Mouse (Mus musculus) yolk sac, embryonic 10.5 days (tissue): ENCODE measurements around the gene Nkx2-4.
A peak's percentile ranks its signal among the peaks of the same experiment; 100 is the strongest.

Source experiments
- DNase-seq: peaks from one replicate; pipeline ENCODE4 v3.0.0-alpha.2; 2017; ENCODE audit warnings: low spot score

Nkx2-4 gene

DNA sequence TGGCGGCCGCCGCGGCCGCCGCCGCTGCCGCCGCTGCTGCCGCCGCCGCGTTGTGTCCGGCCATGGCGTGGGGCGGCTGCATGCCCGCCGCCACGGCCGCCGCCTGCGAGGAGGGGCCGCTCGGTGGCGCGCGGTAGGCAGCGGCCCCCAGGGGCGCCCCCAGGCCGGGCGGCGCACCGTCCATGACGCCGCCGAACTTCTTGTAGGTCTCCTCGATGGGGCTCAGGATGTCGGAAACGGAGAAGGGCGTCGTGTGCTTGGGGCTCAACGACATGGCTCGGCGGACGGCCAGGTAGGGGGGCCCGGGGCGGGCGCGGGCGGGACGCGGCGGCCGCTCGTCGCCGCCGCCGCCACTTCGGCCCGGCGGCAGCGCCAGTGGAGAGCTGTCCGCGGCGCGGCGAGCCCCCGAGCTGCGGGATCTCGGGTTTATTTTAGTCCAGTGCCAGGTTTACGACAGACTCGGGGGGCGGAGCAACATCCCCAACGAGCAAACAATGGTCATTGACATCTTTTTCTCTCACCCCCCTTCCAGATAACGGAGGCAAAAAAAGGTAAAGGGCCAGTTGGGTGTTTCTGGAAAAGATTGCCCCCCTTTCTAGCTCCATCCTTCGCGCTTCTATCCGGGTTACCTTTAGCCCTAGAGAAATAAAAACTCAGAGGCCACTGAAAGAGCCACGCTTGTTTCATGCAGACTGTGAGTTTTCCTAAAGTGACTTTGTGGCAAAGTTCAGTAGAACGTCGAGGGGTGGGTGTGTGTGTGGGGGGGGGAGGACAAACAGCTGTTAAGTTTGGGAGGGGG lies at the start of gene Nkx2-4:
Gene Nkx2-4 (minus strand): TSS at position 374 of the 799 bp plus-strand sequence.
- no peak for DNase-seq

GRCm38 (mm10) chr2:147127366-147127765 lies 42.1 kb upstream of the Nkx2-4 start:
- DNase-seq: no peak

GRCm38 (mm10) chr2:147119736-147120135 lies 34.5 kb upstream of the Nkx2-4 start:
- DNase-seq: no peak

DNA sequence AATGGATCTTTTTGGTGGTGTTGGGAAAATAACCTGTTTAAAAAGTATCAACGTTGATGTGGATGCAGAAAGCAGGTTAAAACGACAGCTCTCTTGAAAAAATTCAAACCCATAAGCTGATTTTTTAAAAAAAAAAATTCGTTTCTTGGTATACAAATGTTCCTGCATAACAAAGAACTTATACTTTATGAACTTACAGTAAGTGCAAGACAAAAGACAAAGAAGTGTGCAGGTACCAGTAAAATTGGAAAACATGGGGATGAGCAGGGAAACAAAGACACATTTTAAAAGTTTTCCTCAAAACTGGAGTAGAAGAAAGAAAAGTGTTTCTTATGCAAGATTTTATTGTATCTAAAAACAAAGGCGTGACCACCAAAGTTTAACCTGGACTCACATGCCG lies 1.2 kb upstream of the Nkx2-4 start:
- no peak for DNase-seq

DNA sequence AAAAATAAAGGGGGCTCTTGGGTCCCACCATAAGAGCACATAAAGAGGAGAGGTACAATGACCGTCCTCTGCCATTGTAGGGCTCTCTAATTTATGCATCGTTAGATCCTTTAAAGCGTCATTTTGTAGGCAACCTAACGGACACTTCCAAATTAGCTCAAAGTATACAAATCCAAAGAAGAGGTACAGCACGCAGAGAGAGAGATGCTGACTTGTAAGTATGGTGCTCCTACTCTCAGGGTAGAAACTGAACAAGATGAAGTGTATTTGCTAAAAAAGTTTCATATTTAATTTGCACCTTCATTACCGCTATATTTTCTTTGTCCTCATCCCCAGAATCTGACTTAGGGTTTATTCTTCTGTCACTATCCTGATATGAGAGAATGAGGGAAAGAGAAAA lies 692 bp upstream of the Nkx2-4 start:
- DNase-seq: no peak

- no peak for DNase-seq
Measured at GRCm38 (mm10) chr2:147084366-147085071, 726 bp downstream of the Nkx2-4 start.

DNA sequence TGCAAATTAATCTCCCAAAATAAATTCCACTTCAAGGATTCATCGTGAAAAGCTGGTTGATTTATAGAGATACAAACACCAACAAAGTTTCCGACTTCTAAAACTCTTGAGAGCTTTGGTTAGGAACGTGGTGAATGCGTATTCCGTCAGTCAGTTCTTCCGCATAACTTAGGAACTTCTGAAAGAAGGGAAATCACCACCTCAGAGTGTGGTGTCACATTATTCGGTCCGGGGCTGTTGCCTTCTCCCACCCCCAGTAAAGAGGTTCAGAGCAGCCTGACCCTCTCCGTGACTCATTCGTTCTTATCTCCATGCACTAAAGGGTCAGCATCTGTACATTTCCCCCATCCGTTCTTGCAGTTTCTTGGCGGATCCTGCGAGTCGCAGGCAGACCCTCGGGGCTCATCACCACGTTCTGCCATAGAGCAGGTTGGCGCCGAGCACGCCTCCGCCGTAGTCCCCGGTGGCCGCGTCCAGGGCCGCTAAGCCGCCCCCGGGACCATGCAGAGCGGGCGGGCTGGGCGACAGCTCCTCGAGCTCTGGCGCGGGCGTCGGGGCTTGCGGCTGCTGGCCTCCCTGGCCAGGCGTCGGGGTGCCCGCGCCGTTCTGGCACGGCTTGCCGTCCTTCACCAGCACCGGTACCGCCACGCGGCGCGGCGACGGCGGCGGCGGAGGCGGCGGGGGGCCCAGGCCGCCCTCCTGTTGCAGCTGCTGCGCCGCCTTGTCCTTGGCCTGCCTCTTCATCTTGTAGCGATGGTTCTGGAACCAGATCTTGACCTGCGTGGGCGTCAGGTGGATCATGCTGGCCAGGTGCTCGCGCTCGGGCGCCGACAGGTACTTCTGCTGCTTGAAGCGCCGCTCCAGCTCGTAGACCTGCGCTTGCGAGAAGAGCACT lies 1.5 kb downstream of the Nkx2-4 start:
- DNase-seq: peak; percentile 33

DNA sequence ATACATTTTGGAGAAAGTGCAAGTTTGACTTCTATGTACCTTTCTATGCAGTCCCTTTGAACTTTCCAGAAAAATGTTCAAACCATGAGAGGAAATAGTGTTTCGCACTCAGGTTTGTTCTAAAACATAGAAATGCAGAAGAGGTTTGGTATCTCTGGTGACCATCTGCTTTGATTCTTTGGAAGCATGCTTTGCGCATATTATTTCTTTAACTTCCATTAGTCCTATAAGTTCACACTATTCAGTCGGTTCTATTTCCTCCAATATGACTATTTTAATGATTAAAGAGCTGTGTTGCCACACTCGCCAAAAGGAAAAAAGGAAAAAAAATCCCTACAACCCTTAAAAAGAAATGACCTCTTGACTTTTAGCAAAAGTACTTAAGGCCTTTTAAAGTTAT lies 2.9 kb downstream of the Nkx2-4 start:
- no peak for DNase-seq

- DNase-seq: no peak
Measured at GRCm38 (mm10) chr2:147074399-147074798, 10.8 kb downstream of the Nkx2-4 start.

DNA sequence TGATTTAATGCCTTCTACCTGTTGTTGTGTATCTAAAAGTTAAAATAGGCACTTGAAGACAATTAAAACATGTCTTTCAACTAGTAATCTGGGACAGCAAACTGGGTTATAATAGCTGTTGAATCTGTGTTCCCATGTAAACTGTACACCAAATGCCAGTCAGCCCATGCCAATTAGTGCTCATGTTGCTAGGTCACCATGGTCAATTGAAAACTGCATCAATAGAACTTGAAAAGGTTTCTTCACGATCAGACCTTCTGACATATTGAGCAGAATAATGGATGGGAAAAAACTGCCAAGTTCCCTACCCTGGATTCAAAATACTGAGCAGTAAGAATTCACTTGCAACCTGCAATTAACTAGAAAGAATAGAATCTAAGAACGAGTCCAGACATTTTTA lies 11.3 kb downstream of the Nkx2-4 start:
- DNase-seq: no peak

- no peak for DNase-seq
Measured at GRCm38 (mm10) chr2:147070305-147070704, 14.9 kb downstream of the Nkx2-4 start.

GRCm38 (mm10) chr2:147069077-147069476 lies 16.2 kb downstream of the Nkx2-4 start:
- no peak for DNase-seq

- no peak for DNase-seq
Measured at GRCm38 (mm10) chr2:147067480-147068246, 17.6 kb downstream of the Nkx2-4 start.

- DNase-seq: no peak
Measured at GRCm38 (mm10) chr2:147053229-147053892, 31.9 kb downstream of the Nkx2-4 start.

DNA sequence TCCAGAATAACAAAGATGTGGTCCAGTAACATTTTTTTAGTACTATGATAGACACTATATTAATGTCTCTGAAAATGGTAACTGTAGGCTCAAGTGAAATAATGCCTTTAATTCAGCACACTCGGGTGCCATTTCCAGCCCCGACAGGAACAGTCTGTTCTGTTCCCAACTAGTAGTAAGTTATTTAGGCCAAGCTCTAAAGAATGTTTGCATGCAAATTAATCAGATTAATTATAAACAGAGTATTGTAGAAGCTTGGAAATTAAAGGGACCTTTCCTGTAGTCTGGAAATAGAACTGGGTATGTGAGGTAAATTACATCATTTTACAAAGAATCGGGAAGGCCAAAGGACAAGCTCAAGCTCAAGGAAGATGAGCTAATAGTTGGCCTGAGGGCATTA lies 38.2 kb downstream of the Nkx2-4 start:
- DNase-seq: no peak

- no peak for DNase-seq
Measured at GRCm38 (mm10) chr2:147035864-147036263, 49.4 kb downstream of the Nkx2-4 start.
